Mouse (Mus musculus): Measurements from ENCODE around the gene Cpa1. TPM values are rescaled to one million over a fixed set of nuclear protein-coding genes. Genes with fewer than 3 reads are reported as not detected.

Cpa1 gene
- total and polyA plus RNA-seq, 3 experiments = not detected

DNA sequence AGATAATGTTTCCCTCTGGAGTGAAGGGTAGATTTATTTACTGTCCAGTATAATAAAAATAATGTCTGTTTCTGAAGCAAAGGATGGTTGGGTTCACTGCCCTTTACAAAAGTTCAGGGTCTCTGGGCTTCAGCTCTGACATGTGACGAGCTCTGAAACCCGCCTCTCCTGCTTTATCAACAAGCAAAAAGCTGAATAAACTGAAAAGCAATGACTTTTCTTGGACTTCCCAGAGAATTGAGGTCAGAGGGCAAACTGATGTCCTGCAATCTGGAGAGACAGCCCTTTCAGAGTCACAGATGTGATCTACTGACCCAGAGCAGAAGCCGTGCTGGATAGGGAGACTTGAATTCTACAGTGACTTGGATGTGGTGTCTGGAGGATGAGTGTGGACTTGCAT lies 39.0 kb upstream of the Cpa1 start:
- Histone ChIP-seq H3K9ac (ENCODE audit: control insufficient read depth, low read depth, low read length, poor library complexity, severe bottlenecking) (no peak overlapping the region), H3K36me3 (ENCODE audit: control insufficient read depth in 1 of 2, insufficient read depth in 2 of 2, low read length in 2 of 2) (no peaks in the 10 kb centered on the region), H3K79me2 (ENCODE audit: control insufficient read depth, insufficient read depth, low read length, poor library complexity) (no peaks in the 10 kb centered on the region), H3K9me3 (replicated peaks; ENCODE audit: insufficient read depth, low read length) (no peaks in the 10 kb centered on the region), H3K27me3 (ENCODE audit: control insufficient read depth in 1 of 2, insufficient read depth in 2 of 2, low read length in 2 of 2) (peaks cover 9 to 16% of the 10 kb centered on the region in 2 experiments), H3K4me1 (ENCODE audit: control insufficient read depth in 1 of 2, insufficient read depth in 2 of 2, low read length in 2 of 2) (no peaks in the 10 kb centered on the region), H3K4me3 (ENCODE audit: control insufficient read depth in 1 of 2, insufficient read depth in 1 of 2, low read depth in 2 of 2, low read length in 2 of 2) (no peak overlapping the region), H3K27ac (ENCODE audit: control insufficient read depth, low read depth, low read length) (no peak overlapping the region)
- no peak for TF ChIP-seq EP300 (IDR thresholded peaks at IDR 0.05; ENCODE audit: low read depth in 1 of 2, low read length in 2 of 2)
- TF ChIP-seq ZMIZ1 (IDR thresholded peaks at IDR 0.05; ENCODE audit: low read depth, low read length) = no peak
- TF ChIP-seq USF2 (IDR thresholded peaks at IDR 0.05; ENCODE audit: borderline replicate concordance in 1 of 2, insufficient read depth in 1 of 2, low read depth in 1 of 2, low read length in 2 of 2) = no peak
- no peak for TF ChIP-seq USF1 (IDR thresholded peaks at IDR 0.05; ENCODE audit: low read depth, low read length)
- no peak for TF ChIP-seq SMC3 (IDR thresholded peaks at IDR 0.05; ENCODE audit: low read depth, low read length)
- TF ChIP-seq TCF12 (IDR thresholded peaks at IDR 0.05; ENCODE audit: low read depth, low read length) = no peak
- no peak for TF ChIP-seq ETS1 (IDR thresholded peaks at IDR 0.05; ENCODE audit: low read depth, low read length)
- no peak for TF ChIP-seq GABPA (IDR thresholded peaks at IDR 0.05; ENCODE audit: low read depth, low read length)
- no peak for DNase-seq (ENCODE audit: low read depth, low spot score)

- no peak overlapping the region for H3K27ac ChIP-seq (ENCODE audit: control insufficient read depth, low read depth, low read length)
- TF ChIP-seq KAT2A (conservative IDR thresholded peaks at IDR 0.05; ENCODE audit: low read depth, low read length) (no peak), ZKSCAN1 (IDR thresholded peaks at IDR 0.05; ENCODE audit: low read depth, low read length) (no peak), RAD21 (IDR thresholded peaks at IDR 0.05; ENCODE audit: low read depth, low read length) (no peak), CTCF (IDR thresholded peaks at IDR 0.05 in 2 of 3, conservative IDR thresholded peaks at IDR 0.05 in 1 of 3; ENCODE audit: control insufficient read depth in 1 of 3, insufficient read depth in 1 of 3, low read depth in 2 of 3, low read length in 3 of 3, poor library complexity in 1 of 3, severe bottlenecking in 1 of 3) (no peak), MYC (IDR thresholded peaks at IDR 0.05; ENCODE audit: low read depth, low read length) (no peak), CHD1 (IDR thresholded peaks at IDR 0.05; ENCODE audit: low read depth, low read length) (no peak), HCFC1 (IDR thresholded peaks at IDR 0.05; ENCODE audit: low read depth, low read length) (no peak), BHLHE40 (IDR thresholded peaks at IDR 0.05; ENCODE audit: borderline replicate concordance, low read depth, low read length) (no peak), USF1 (IDR thresholded peaks at IDR 0.05; ENCODE audit: low read depth, low read length) (no peak), TCF12 (IDR thresholded peaks at IDR 0.05; ENCODE audit: low read depth, low read length) (no peak), UBTF (IDR thresholded peaks at IDR 0.05; ENCODE audit: borderline replicate concordance, insufficient read depth, low read depth, low read length) (no peak), TBP (IDR thresholded peaks at IDR 0.05; ENCODE audit: low read depth, low read length) (no peak), GABPA (IDR thresholded peaks at IDR 0.05; ENCODE audit: low read depth, low read length) (no peak), CHD2 (IDR thresholded peaks at IDR 0.05; ENCODE audit: low read length) (no peak), ELF1 (IDR thresholded peaks at IDR 0.05; ENCODE audit: low read depth, low read length) (no peak), MEF2A (IDR thresholded peaks at IDR 0.05; ENCODE audit: extremely low read depth, insufficient replicate concordance, low read depth, low read length, poor library complexity, severe bottlenecking) (no peak), E2F4 (IDR thresholded peaks at IDR 0.05; ENCODE audit: borderline replicate concordance, low read depth, low read length) (no peak), MXI1 (IDR thresholded peaks at IDR 0.05; ENCODE audit: low read depth, low read length) (no peak), POLR2A (IDR thresholded peaks at IDR 0.05; ENCODE audit: control insufficient read depth in 1 of 2, insufficient read depth in 1 of 2, low read depth in 1 of 2, low read length in 2 of 2, poor library complexity in 1 of 2) (no peak)
- no peak overlapping the region for H3K9ac ChIP-seq (ENCODE audit: control insufficient read depth, low read depth, low read length, poor library complexity, severe bottlenecking)
- no peaks in the 10 kb centered on the region for H3K9me3 ChIP-seq (replicated peaks; ENCODE audit: insufficient read depth, low read length)
- H3K27me3 ChIP-seq (ENCODE audit: control insufficient read depth in 1 of 2, insufficient read depth in 2 of 2, low read length in 2 of 2) = peaks cover 14 to 16% of the 10 kb centered on the region in 2 experiments
- H3K4me1 ChIP-seq (ENCODE audit: control insufficient read depth in 1 of 2, insufficient read depth in 2 of 2, low read length in 2 of 2) = no peaks in the 10 kb centered on the region
- H3K4me3 ChIP-seq (ENCODE audit: control insufficient read depth in 1 of 2, insufficient read depth in 1 of 2, low read depth in 2 of 2, low read length in 2 of 2) = no peak overlapping the region
- no peak for DNase-seq (ENCODE audit: low read depth, low spot score)
- no peaks in the 10 kb centered on the region for H3K79me2 ChIP-seq (ENCODE audit: control insufficient read depth, insufficient read depth, low read length, poor library complexity)
- no peaks in the 10 kb centered on the region for H3K36me3 ChIP-seq (ENCODE audit: control insufficient read depth in 1 of 2, insufficient read depth in 2 of 2, low read length in 2 of 2)
These were observed 38.0 kb upstream of the Cpa1 start for GRCm38 (mm10) chr6:30600995-30601394.
